Mouse (Mus musculus) erythroblast, embryonic 14.5 days (primary cell): ENCODE data around the gene Pou2f1. TPM values are rescaled to one million over a fixed set of nuclear protein-coding genes. Genes with fewer than 3 reads are reported as not detected.

ENCODE experiments used
- H3K27me3 ChIP-seq: 2 replicates; pipeline ENCODE4 v1.6.1; 2012; ENCODE audit warnings: inconsistent platforms; ENCODE audit not compliant: control insufficient read depth
- H3K36me3 ChIP-seq: 2 replicates; pipeline ENCODE4 v1.6.1; 2012; ENCODE audit warnings: mild to moderate bottlenecking, inconsistent platforms; ENCODE audit not compliant: control insufficient read depth
- H3K4me1 ChIP-seq: 2 replicates; pipeline ENCODE4 v1.6.1; 2012; ENCODE audit warnings: inconsistent platforms; ENCODE audit not compliant: control insufficient read depth
- H3K4me3 ChIP-seq: replicated peaks from 2 replicates; pipeline ENCODE3; 2012; ENCODE audit warnings: moderate library complexity, mild to moderate bottlenecking, inconsistent platforms
- H3K9me3 ChIP-seq: 2 replicates; pipeline ENCODE4 v1.6.1; 2012; ENCODE audit warnings: low read length, inconsistent platforms, mixed read lengths; ENCODE audit not compliant: control insufficient read depth
- GATA1 ChIP-seq: IDR thresholded peaks from 2 replicates; pipeline ENCODE4 v1.6.1; 2012; ENCODE audit warnings: low read length, inconsistent platforms, mixed read lengths
- TAL1 ChIP-seq: IDR thresholded peaks from 3 replicates; pipeline ENCODE4 v1.6.1; 2012; ENCODE audit warnings: low read length, inconsistent platforms, mixed read lengths
- polyA plus RNA-seq: library from polyadenylated mRNA; stranded (reverse); fragments of >175 nt; gene quantifications from 2 replicates; pipeline ENCODE4 v1.2.3, GENCODE M21; 2012

Pou2f1 gene
- polyA plus RNA-seq, 1 experiment, result 0.59 TPM

GRCm38 (mm10) chr1:165829890-165830289 is 172.6 kb downstream of the Pou2f1 start:
- H3K36me3 ChIP-seq, result no peaks in the 10 kb centered on the region
- H3K9me3 ChIP-seq, result no peaks in the 10 kb centered on the region
- no peak overlapping the region for H3K4me3 ChIP-seq
- H3K27me3 ChIP-seq, result peaks cover 5% of the 10 kb centered on the region
- TF ChIP-seq GATA1 (no peak), TAL1 (no peak)
- no peaks in the 10 kb centered on the region for H3K4me1 ChIP-seq

- Histone ChIP-seq H3K4me1 (no peaks in the 10 kb centered on the region), H3K36me3 (no peaks in the 10 kb centered on the region), H3K4me3 (no peak overlapping the region), H3K27me3 (no peaks in the 10 kb centered on the region), H3K9me3 (no peaks in the 10 kb centered on the region)
- TF ChIP-seq TAL1, result no peak
- TF ChIP-seq GATA1, result no peak
Measured at GRCm38 (mm10) chr1:165828615-165829014, 173.9 kb downstream of the Pou2f1 start.

GRCm38 (mm10) chr1:165828173-165828572 is 174.3 kb downstream of the Pou2f1 start:
- TF ChIP-seq GATA1, result no peak
- no peak for TF ChIP-seq TAL1
- Histone ChIP-seq H3K36me3 (no peaks in the 10 kb centered on the region), H3K9me3 (no peaks in the 10 kb centered on the region), H3K4me3 (no peak overlapping the region), H3K4me1 (no peaks in the 10 kb centered on the region), H3K27me3 (no peaks in the 10 kb centered on the region)

GRCm38 (mm10) chr1:165822031-165822430 is 180.4 kb downstream of the Pou2f1 start:
- Histone ChIP-seq H3K27me3 (no peaks in the 10 kb centered on the region), H3K4me1 (peaks cover 37% of the 10 kb centered on the region), H3K36me3 (no peaks in the 10 kb centered on the region), H3K4me3 (no peak overlapping the region), H3K9me3 (no peaks in the 10 kb centered on the region)
- no peak for TF ChIP-seq TAL1
- TF ChIP-seq GATA1, result no peak

GRCm38 (mm10) chr1:165819147-165819546 is 183.3 kb downstream of the Pou2f1 start:
- no peak overlapping the region for H3K4me3 ChIP-seq
- no peaks in the 10 kb centered on the region for H3K9me3 ChIP-seq
- no peak for TF ChIP-seq TAL1
- TF ChIP-seq GATA1, result no peak
- peaks cover 46% of the 10 kb centered on the region for H3K4me1 ChIP-seq
- H3K27me3 ChIP-seq, result peaks cover 16% of the 10 kb centered on the region
- no peaks in the 10 kb centered on the region for H3K36me3 ChIP-seq

GRCm38 (mm10) chr1:165818145-165818860 is 184.2 kb downstream of the Pou2f1 start:
- Histone ChIP-seq H3K4me1 (peaks cover 46% of the 10 kb centered on the region), H3K9me3 (no peaks in the 10 kb centered on the region), H3K4me3 (peak overlapping the region; percentile 41), H3K36me3 (no peaks in the 10 kb centered on the region), H3K27me3 (peaks cover 19% of the 10 kb centered on the region)
- peak; percentile 87 for TF ChIP-seq TAL1
- peak; percentile 47 for TF ChIP-seq GATA1

- H3K27me3 ChIP-seq, result peaks cover 22% of the 10 kb centered on the region
- no peaks in the 10 kb centered on the region for H3K9me3 ChIP-seq
- H3K4me3 ChIP-seq, result no peak overlapping the region
- H3K36me3 ChIP-seq, result no peaks in the 10 kb centered on the region
- peaks cover 46% of the 10 kb centered on the region for H3K4me1 ChIP-seq
- TF ChIP-seq GATA1 (no peak), TAL1 (no peak)
Measured at GRCm38 (mm10) chr1:165817264-165817663, 185.2 kb downstream of the Pou2f1 start.

- TF ChIP-seq GATA1, result no peak
- TF ChIP-seq TAL1, result no peak
- Histone ChIP-seq H3K36me3 (no peaks in the 10 kb centered on the region), H3K27me3 (peaks cover 28% of the 10 kb centered on the region), H3K4me3 (no peak overlapping the region), H3K9me3 (no peaks in the 10 kb centered on the region), H3K4me1 (peaks cover 44% of the 10 kb centered on the region)
Measured at GRCm38 (mm10) chr1:165816391-165816790, 186.1 kb downstream of the Pou2f1 start.

Other genes with a start within 250 kb of the Pou2f1 start
- gene Creg1, start 238.9 kb downstream of the Pou2f1 start, polyA plus RNA-seq, result 49.2 and 54.6 TPM in 2 replicates
- gene Cd247, start 214.0 kb downstream of the Pou2f1 start, polyA plus RNA-seq, result 0.03 and 0.05 TPM in 2 replicates
- gene Dusp27, start 125.2 kb upstream of the Pou2f1 start, polyA plus RNA-seq, result not detected in 2 replicates
- gene Gpa33, start 127.6 kb upstream of the Pou2f1 start, polyA plus RNA-seq, result not detected in 2 replicates
- gene Mael, start 236.1 kb upstream of the Pou2f1 start, polyA plus RNA-seq, result not detected in 2 replicates